Mouse (Mus musculus) bone marrow, adult 2 months (tissue): Measurements from ENCODE around the gene Dapp1.

Experiments
- CTCF ChIP-seq: fragments of 200-500 bp; IDR thresholded peaks from 2 replicates; pipeline ENCODE4 v1.5.1; 2011; ENCODE audit warnings: low read length, control low read depth; ENCODE audit not compliant: control insufficient read depth, insufficient read depth
- POLR2A ChIP-seq: fragments of 200-500 bp; IDR thresholded peaks from 2 replicates; pipeline ENCODE4 v1.6.1; 2011; ENCODE audit warnings: low read depth, mild to moderate bottlenecking, control low read depth, low read length, borderline replicate concordance; ENCODE audit not compliant: control insufficient read depth

- TF ChIP-seq CTCF (no peak), POLR2A (no peak)
Measured at GRCm38 (mm10) chr3:138002545-138002944, 21.2 kb upstream of the Dapp1 start.
